Mouse (Mus musculus): Measurements from ENCODE around the gene Cep95. TPM values are rescaled to one million over a fixed set of nuclear protein-coding genes. Genes with fewer than 3 reads are reported as not detected.

Gene Cep95
- polyA plus RNA-seq, 1 experiment from 2014 or later, result 21.8 TPM

DNA sequence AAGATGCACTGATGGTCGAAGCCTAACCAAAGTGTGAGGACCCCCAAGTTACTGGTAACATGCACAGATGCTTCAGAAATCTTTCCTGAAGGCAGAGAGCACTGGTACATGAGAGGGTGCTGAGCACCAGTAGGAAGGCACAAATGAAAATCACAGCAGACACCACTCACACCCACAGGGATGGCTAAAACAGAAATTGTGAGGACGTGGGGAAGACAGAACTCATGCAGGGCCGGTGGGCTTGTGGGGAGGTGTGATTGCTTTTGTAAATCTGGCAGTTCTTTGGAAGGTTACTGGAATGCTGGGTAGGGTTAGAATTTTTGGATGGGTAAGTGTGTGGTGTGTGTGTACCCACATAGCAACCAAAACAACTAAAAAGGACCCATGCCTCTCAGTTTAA, 28.1 kb downstream of the Cep95 start:
- no peak for ATAC-seq (ENCODE audit: low read depth)
- H3K4me1 ChIP-seq (replicated peaks; ENCODE audit: control insufficient read depth, insufficient read depth, low read length), result peaks cover 6% of the 10 kb centered on the region; the same call in 1 of the 2 replicates
- no peak overlapping the region for H3K4me3 ChIP-seq (ENCODE audit: low read length)
- no peak overlapping the region for H3K9ac ChIP-seq (ENCODE audit: low read length)
- 85% methylated on average over 3 of the region's 3 CpGs for WGBS
- H3K27me3 ChIP-seq (ENCODE audit: control insufficient read depth, insufficient read depth, low read depth, low read length), result no peaks in the 10 kb centered on the region
- H3K9me3 ChIP-seq (ENCODE audit: control insufficient read depth, low read length), result no peaks in the 10 kb centered on the region
- no peak overlapping the region for H3K27ac ChIP-seq (ENCODE audit: low read length)
- H3K4me2 ChIP-seq (ENCODE audit: low read depth, low read length), result no peak overlapping the region
- peaks cover 41% of the 10 kb centered on the region for H3K36me3 ChIP-seq (ENCODE audit: control insufficient read depth, insufficient read depth, low read length)

DNA sequence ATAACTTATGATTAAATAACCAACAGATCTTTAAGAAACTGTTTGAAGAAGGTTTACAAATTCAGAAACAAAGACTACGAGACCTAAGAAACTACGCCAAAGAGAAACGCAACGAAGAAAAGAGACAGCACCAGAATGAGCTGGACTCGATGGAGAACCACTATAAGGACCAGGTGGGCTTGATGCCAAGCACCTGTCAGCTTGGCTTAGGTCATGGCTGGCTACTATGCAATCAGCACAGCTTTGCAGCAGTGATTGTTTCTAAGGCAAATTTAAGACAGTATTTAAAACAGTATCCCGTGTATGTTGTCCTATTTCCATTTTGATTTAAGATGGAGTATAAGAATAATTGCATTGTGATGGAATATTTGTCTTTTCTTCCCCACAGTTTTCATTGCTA, 28.8 kb downstream of the Cep95 start:
- Histone ChIP-seq H3K9ac (ENCODE audit: low read length) (no peak overlapping the region), H3K36me3 (ENCODE audit: control insufficient read depth, insufficient read depth, low read length) (peaks cover 41% of the 10 kb centered on the region), H3K4me1 (replicated peaks; ENCODE audit: control insufficient read depth, insufficient read depth, low read length) (peaks cover 6% of the 10 kb centered on the region; the same call in 1 of the 2 replicates), H3K4me3 (ENCODE audit: low read length) (no peak overlapping the region), H3K9me3 (ENCODE audit: control insufficient read depth, low read length) (no peaks in the 10 kb centered on the region), H3K4me2 (ENCODE audit: low read depth, low read length) (no peak overlapping the region), H3K27ac (ENCODE audit: low read length) (no peak overlapping the region), H3K27me3 (ENCODE audit: control insufficient read depth, insufficient read depth, low read depth, low read length) (no peaks in the 10 kb centered on the region)
- no peak for ATAC-seq (ENCODE audit: low read depth)
- 74% methylated on average over 6 of the region's 6 CpGs for WGBS

DNA sequence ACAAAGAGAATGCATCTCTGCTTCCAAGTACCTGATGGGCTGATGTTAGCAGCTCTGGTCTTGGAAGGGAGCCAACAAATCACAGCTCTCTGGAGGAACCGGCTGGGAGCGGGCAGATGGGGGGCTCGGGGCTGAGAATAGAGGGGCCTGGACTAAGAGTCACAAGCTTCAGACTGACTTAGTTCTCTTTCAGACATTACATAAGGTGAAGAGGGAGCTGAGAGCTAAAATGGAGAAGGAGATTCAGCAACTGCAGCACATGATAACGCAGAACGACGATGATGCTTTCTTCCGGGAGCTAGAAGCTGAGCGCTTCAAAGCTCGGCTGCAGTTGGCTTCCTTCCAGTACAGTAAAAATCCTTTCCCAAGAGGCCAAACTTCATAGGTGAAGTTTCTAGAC, 29.3 kb downstream of the Cep95 start:
- H3K4me1 ChIP-seq (replicated peaks; ENCODE audit: control insufficient read depth, insufficient read depth, low read length), result peaks cover 6% of the 10 kb centered on the region; the same call in 1 of the 2 replicates
- no peak for ATAC-seq (ENCODE audit: low read depth)
- H3K9me3 ChIP-seq (ENCODE audit: control insufficient read depth, low read length), result no peaks in the 10 kb centered on the region
- H3K36me3 ChIP-seq (ENCODE audit: control insufficient read depth, insufficient read depth, low read length), result peaks cover 38% of the 10 kb centered on the region
- no peak overlapping the region for H3K4me3 ChIP-seq (ENCODE audit: low read length)
- 26% methylated on average over 9 of the region's 9 CpGs for WGBS
- no peak overlapping the region for H3K27ac ChIP-seq (ENCODE audit: low read length)
- no peak overlapping the region for H3K9ac ChIP-seq (ENCODE audit: low read length)
- H3K4me2 ChIP-seq (ENCODE audit: low read depth, low read length), result no peak overlapping the region
- no peaks in the 10 kb centered on the region for H3K27me3 ChIP-seq (ENCODE audit: control insufficient read depth, insufficient read depth, low read depth, low read length)

DNA sequence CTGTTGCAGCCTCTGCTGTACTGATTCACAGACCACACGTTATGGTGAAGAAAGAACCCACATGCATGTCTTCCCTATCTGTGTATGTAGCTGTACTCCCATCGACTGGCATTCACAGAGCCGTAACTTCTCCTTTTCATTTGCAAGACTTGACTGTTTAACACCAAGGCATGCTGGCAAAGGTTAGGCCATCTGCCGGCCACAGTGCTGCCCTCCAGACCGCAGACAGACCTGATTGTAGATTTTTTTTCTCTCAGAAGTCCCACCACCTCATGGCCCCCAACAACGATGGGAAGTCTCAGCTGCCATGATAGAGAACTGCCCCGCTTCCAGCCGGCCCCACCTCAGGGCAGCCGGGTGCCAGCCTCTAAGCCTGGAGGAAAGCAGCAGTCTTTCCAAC, 30.5 kb downstream of the Cep95 start:
- Histone ChIP-seq H3K36me3 (ENCODE audit: control insufficient read depth, insufficient read depth, low read length) (peaks cover 28% of the 10 kb centered on the region), H3K4me2 (ENCODE audit: low read depth, low read length) (no peak overlapping the region), H3K27ac (ENCODE audit: low read length) (no peak overlapping the region), H3K4me1 (replicated peaks; ENCODE audit: control insufficient read depth, insufficient read depth, low read length) (peaks cover 6% of the 10 kb centered on the region; the same call in 1 of the 2 replicates), H3K27me3 (ENCODE audit: control insufficient read depth, insufficient read depth, low read depth, low read length) (no peaks in the 10 kb centered on the region), H3K4me3 (ENCODE audit: low read length) (no peak overlapping the region), H3K9ac (ENCODE audit: low read length) (no peak overlapping the region), H3K9me3 (ENCODE audit: control insufficient read depth, low read length) (no peaks in the 10 kb centered on the region)
- WGBS, result 87% methylated on average over 9 of the region's 9 CpGs
- ATAC-seq (ENCODE audit: low read depth), result no peak

DNA sequence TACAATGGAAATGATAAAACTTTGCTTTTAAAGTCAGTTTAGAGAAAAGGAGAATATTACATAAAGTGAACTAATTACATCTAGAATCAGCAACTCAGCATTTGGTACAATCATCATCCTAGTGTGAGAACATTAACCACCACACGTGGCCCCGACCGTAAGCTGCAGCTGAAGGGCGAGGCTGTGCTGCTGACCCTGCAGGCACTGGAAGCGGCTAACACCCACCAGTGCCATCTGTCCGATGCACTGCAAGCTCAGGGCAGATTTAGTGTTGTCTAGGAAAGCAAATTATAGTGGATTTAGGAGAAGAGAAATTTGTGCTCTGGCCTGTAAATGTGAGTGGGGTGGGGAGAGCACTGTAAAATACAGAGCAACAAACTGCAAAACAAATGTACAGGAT, 31.2 kb downstream of the Cep95 start:
- Histone ChIP-seq H3K9ac (ENCODE audit: low read length) (no peak overlapping the region), H3K9me3 (ENCODE audit: control insufficient read depth, low read length) (no peaks in the 10 kb centered on the region), H3K27me3 (ENCODE audit: control insufficient read depth, insufficient read depth, low read depth, low read length) (no peaks in the 10 kb centered on the region), H3K4me2 (ENCODE audit: low read depth, low read length) (no peak overlapping the region), H3K4me3 (ENCODE audit: low read length) (no peak overlapping the region), H3K36me3 (ENCODE audit: control insufficient read depth, insufficient read depth, low read length) (peaks cover 29% of the 10 kb centered on the region), H3K27ac (ENCODE audit: low read length) (no peak overlapping the region), H3K4me1 (replicated peaks; ENCODE audit: control insufficient read depth, insufficient read depth, low read length) (peaks cover 6% of the 10 kb centered on the region; the same call in 1 of the 2 replicates)
- ATAC-seq (ENCODE audit: low read depth), result no peak
- WGBS, result 83% methylated on average over 6 of the region's 6 CpGs

DNA sequence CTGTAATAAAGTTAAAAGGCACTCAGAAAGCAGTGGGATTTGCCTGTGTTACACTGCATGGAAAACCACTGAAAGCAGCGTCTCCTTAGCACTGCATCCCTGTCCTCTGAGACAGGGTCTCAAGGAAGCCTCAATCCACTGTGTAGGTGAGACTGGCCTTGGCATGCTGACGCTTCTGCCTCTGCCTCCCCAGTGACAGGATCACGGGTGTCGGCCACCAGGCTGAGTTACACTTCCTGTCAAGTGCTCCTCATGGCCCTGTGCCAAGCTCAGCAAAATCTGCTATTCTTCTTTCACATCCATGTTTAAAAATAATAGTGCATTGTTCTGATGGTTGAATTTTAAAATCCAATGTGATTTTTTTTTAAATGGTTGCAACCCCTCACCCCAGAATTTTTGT, 31.9 kb downstream of the Cep95 start:
- Histone ChIP-seq H3K9me3 (ENCODE audit: control insufficient read depth, low read length) (no peaks in the 10 kb centered on the region), H3K4me1 (replicated peaks; ENCODE audit: control insufficient read depth, insufficient read depth, low read length) (peaks cover 6% of the 10 kb centered on the region; the same call in 1 of the 2 replicates), H3K9ac (ENCODE audit: low read length) (no peak overlapping the region), H3K27me3 (ENCODE audit: control insufficient read depth, insufficient read depth, low read depth, low read length) (no peaks in the 10 kb centered on the region), H3K36me3 (ENCODE audit: control insufficient read depth, insufficient read depth, low read length) (peaks cover 29% of the 10 kb centered on the region), H3K4me2 (ENCODE audit: low read depth, low read length) (no peak overlapping the region), H3K4me3 (ENCODE audit: low read length) (no peak overlapping the region), H3K27ac (ENCODE audit: low read length) (peak overlapping the region; percentile 18; the same call in 1 of the 2 replicates)
- ATAC-seq (ENCODE audit: low read depth), result no peak
- 25% methylated on average over 4 of the region's 4 CpGs for WGBS

DNA sequence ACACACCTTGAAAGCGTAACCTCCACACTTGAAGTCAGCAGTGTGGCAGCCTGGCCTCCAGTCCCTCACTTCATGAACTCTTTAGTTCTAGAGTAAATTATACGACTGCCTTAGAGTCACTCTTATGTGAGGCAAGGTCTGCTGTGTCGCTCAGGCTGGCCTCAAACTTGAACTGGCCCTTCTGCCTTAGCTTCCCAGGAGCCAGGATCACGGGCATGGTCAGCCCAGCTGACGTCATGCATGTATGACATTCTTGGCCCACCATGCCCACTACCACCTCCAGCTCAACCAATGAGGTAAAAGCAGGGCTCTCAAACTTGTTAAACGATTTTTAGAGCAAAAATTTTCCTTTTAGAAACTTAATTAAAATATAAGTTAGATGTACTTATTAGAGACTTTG, 32.3 kb downstream of the Cep95 start:
- Histone ChIP-seq H3K9ac (ENCODE audit: low read length) (no peak overlapping the region), H3K27ac (ENCODE audit: low read length) (0 out of 2 replicates have a peak overlapping the region, but pooled peaks have one; percentile 18), H3K4me3 (ENCODE audit: low read length) (no peak overlapping the region), H3K4me2 (ENCODE audit: low read depth, low read length) (no peak overlapping the region), H3K36me3 (ENCODE audit: control insufficient read depth, insufficient read depth, low read length) (peaks cover 30% of the 10 kb centered on the region), H3K27me3 (ENCODE audit: control insufficient read depth, insufficient read depth, low read depth, low read length) (no peaks in the 10 kb centered on the region), H3K4me1 (replicated peaks; ENCODE audit: control insufficient read depth, insufficient read depth, low read length) (peaks cover 6% of the 10 kb centered on the region; the same call in 1 of the 2 replicates), H3K9me3 (ENCODE audit: control insufficient read depth, low read length) (no peaks in the 10 kb centered on the region)
- ATAC-seq (ENCODE audit: low read depth), result no peak
- 71% methylated on average over 6 of the region's 6 CpGs for WGBS

DNA sequence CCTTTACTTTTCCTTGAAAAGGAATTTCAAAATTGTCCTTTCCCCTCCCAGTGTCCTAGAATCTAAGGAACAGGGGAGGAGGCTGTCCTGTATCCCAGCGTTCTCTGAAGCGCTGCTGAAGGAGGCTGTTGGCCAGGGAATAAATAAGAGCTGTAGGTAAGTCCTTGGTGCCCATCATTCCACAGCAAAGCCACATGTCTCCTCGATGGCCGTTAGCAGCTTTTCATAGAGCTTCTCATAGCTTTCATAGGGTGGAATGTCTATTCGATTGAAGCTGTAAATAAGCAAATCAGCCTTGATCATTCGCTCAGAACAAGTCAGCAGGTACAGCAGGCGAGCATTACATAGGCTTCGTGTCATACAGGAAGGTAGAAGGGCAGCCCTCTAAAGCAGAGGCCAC, 33.4 kb downstream of the Cep95 start:
- Histone ChIP-seq H3K9me3 (ENCODE audit: control insufficient read depth, low read length) (no peaks in the 10 kb centered on the region), H3K27ac (ENCODE audit: low read length) (no peak overlapping the region), H3K27me3 (ENCODE audit: control insufficient read depth, insufficient read depth, low read depth, low read length) (no peaks in the 10 kb centered on the region), H3K4me3 (ENCODE audit: low read length) (no peak overlapping the region), H3K9ac (ENCODE audit: low read length) (no peak overlapping the region), H3K4me2 (ENCODE audit: low read depth, low read length) (no peak overlapping the region), H3K4me1 (replicated peaks; ENCODE audit: control insufficient read depth, insufficient read depth, low read length) (peaks cover 6% of the 10 kb centered on the region; the same call in 1 of the 2 replicates), H3K36me3 (ENCODE audit: control insufficient read depth, insufficient read depth, low read length) (peaks cover 34% of the 10 kb centered on the region)
- no peak for ATAC-seq (ENCODE audit: low read depth)
- WGBS, result 90% methylated on average over 8 of the region's 8 CpGs

DNA sequence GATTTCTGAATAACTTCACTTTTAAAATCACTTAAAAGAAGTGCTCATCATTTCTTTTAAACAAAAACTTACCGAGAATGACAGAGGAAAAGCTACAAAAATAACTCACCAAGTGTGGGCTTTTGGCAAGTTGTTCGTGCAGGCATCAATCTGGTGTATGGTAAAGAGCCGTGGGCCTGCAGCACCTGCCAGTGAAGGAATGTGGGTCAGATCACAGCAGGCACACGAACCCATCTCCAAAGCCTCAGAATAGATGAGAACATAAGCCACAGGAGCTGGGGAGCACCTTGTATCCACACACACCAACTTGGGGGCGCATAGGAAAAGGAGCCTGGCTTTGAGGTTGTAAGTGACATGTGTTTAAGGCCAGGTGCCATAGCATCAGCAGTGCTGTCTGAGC, 33.9 kb downstream of the Cep95 start:
- 78% methylated on average over 5 of the region's 5 CpGs for whole genome bisulfite sequencing
- Histone ChIP-seq H3K36me3 (ENCODE audit: control insufficient read depth, insufficient read depth, low read length) (peaks cover 32% of the 10 kb centered on the region), H3K27me3 (ENCODE audit: control insufficient read depth, insufficient read depth, low read depth, low read length) (no peaks in the 10 kb centered on the region), H3K4me3 (ENCODE audit: low read length) (no peak overlapping the region), H3K4me1 (replicated peaks; ENCODE audit: control insufficient read depth, insufficient read depth, low read length) (peaks cover 6% of the 10 kb centered on the region; the same call in 1 of the 2 replicates), H3K27ac (ENCODE audit: low read length) (no peak overlapping the region), H3K9me3 (ENCODE audit: control insufficient read depth, low read length) (no peaks in the 10 kb centered on the region), H3K4me2 (ENCODE audit: low read depth, low read length) (no peak overlapping the region), H3K9ac (ENCODE audit: low read length) (no peak overlapping the region)
- no peak for ATAC-seq (ENCODE audit: low read depth)

DNA sequence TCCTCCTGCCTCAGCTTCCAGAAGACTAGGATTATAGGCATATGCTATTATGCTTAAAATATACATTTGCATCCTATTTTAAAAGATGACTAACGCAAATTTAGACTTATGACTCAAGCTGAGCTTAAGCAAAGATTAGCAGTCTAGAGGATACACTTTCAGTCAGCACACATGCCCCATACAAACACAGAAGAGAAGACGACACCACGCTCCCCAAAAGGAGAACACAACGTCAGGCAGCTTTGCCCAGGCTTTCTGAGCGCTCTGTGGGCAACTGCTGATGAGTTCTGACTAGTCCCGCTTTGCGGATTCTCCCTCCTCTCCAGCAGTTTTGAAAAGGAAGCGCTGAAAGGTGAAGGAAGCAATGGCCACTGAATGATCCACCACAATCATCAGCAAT, 34.7 kb downstream of the Cep95 start:
- Histone ChIP-seq H3K4me1 (replicated peaks; ENCODE audit: control insufficient read depth, insufficient read depth, low read length) (peaks cover 6% of the 10 kb centered on the region; the same call in 1 of the 2 replicates), H3K9me3 (ENCODE audit: control insufficient read depth, low read length) (no peaks in the 10 kb centered on the region), H3K27ac (ENCODE audit: low read length) (no peak overlapping the region), H3K36me3 (ENCODE audit: control insufficient read depth, insufficient read depth, low read length) (peaks cover 39% of the 10 kb centered on the region), H3K27me3 (ENCODE audit: control insufficient read depth, insufficient read depth, low read depth, low read length) (no peaks in the 10 kb centered on the region), H3K4me3 (ENCODE audit: low read length) (no peak overlapping the region), H3K4me2 (ENCODE audit: low read depth, low read length) (no peak overlapping the region), H3K9ac (ENCODE audit: low read length) (no peak overlapping the region)
- WGBS, result 92% methylated on average over 8 of the region's 8 CpGs
- ATAC-seq (ENCODE audit: low read depth), result no peak
